Mouse (Mus musculus): ENCODE data around the gene Tcaf2. TPM values are rescaled to one million over a fixed set of nuclear protein-coding genes. Genes with fewer than 3 reads are reported as not detected.
A peak's percentile ranks its signal among the peaks of the same experiment; 100 is the strongest.

Tcaf2 gene
- polyA plus RNA-seq (2014; fragmentation: Nextera tagmentation; extraction: Ambion mirVana): 0.86 and 1.5 TPM in 2 replicates

GRCm38 (mm10) chr6:42644912-42645549, at the start of gene Tcaf2:
Gene Tcaf2 (minus strand): TSS chr6:42645254.
- no peaks in the 10 kb centered on the region for H3K9me3 ChIP-seq (ENCODE audit: control insufficient read depth, low read length)
- under 1% methylated on average over 23 of the region's 23 CpGs for WGBS
- no peaks in the 10 kb centered on the region for H3K27me3 ChIP-seq (ENCODE audit: control insufficient read depth, insufficient read depth, low read length)
- H3K27ac ChIP-seq: no peak within 1 kb of the TSS
- H3K4me3 ChIP-seq (replicated peaks; ENCODE audit: low read length): peak within 1 kb of the TSS; percentile 31
- peak within 1 kb of the TSS; percentile 58 for H3K4me2 ChIP-seq (replicated peaks)
- peak; percentile 82 for DNase-seq (ENCODE audit: low spot score)
- peak within 1 kb of the TSS; percentile 24 for H3K9ac ChIP-seq
- no peaks in the 10 kb centered on the region for H3K36me3 ChIP-seq (replicated peaks; ENCODE audit: control insufficient read depth, insufficient read depth)
- peak; percentile 97 for ATAC-seq (ENCODE audit: low FRiP score)
- H3K4me1 ChIP-seq (replicated peaks; ENCODE audit: control insufficient read depth, insufficient read depth, low read length): 0 out of 2 replicates have a peak, but pooled peaks cover 3% of the 10 kb centered on the region

- peak overlapping the region; percentile 97 for H3K27ac ChIP-seq
- H3K4me1 ChIP-seq (replicated peaks; ENCODE audit: control insufficient read depth, insufficient read depth, low read length): peaks cover 24% of the 10 kb centered on the region
- no peaks in the 10 kb centered on the region for H3K27me3 ChIP-seq (ENCODE audit: control insufficient read depth, insufficient read depth, low read length)
- WGBS: under 1% methylated on average over 32 of the region's 32 CpGs
- peaks cover 17% of the 10 kb centered on the region for H3K36me3 ChIP-seq (replicated peaks; ENCODE audit: control insufficient read depth, insufficient read depth)
- DNase-seq (ENCODE audit: low spot score): peak; percentile 84
- peak overlapping the region; percentile 62 for H3K4me3 ChIP-seq (replicated peaks; ENCODE audit: low read length)
- no peaks in the 10 kb centered on the region for H3K9me3 ChIP-seq (ENCODE audit: control insufficient read depth, low read length)
- peak overlapping the region; percentile 71 for H3K4me2 ChIP-seq (replicated peaks)
- H3K9ac ChIP-seq: peak overlapping the region; percentile 86
- ATAC-seq (ENCODE audit: low FRiP score): peak; percentile 93
These were observed 47.6 kb upstream of the Tcaf2 start for GRCm38 (mm10) chr6:42692517-42693190.

GRCm38 (mm10) chr6:42692154-42692516, 47.1 kb upstream of the Tcaf2 start:
- peaks cover 17% of the 10 kb centered on the region for H3K36me3 ChIP-seq (replicated peaks; ENCODE audit: control insufficient read depth, insufficient read depth)
- peak overlapping the region; percentile 86 for H3K9ac ChIP-seq
- H3K4me1 ChIP-seq (replicated peaks; ENCODE audit: control insufficient read depth, insufficient read depth, low read length): peaks cover 24% of the 10 kb centered on the region
- H3K4me3 ChIP-seq (replicated peaks; ENCODE audit: low read length): peak overlapping the region; percentile 62
- peak; percentile 80 for DNase-seq (ENCODE audit: low spot score)
- peak overlapping the region; percentile 71 for H3K4me2 ChIP-seq (replicated peaks)
- H3K27ac ChIP-seq: peak overlapping the region; percentile 97
- H3K27me3 ChIP-seq (ENCODE audit: control insufficient read depth, insufficient read depth, low read length): no peaks in the 10 kb centered on the region
- 0% methylated on average over 10 of the region's 10 CpGs for WGBS
- peak; percentile 90 for ATAC-seq (ENCODE audit: low FRiP score)
- no peaks in the 10 kb centered on the region for H3K9me3 ChIP-seq (ENCODE audit: control insufficient read depth, low read length)

GRCm38 (mm10) chr6:42689761-42690160, 44.7 kb upstream of the Tcaf2 start:
- Histone ChIP-seq H3K27ac (no peak overlapping the region), H3K4me2 (replicated peaks) (no peak overlapping the region), H3K9me3 (ENCODE audit: control insufficient read depth, low read length) (no peaks in the 10 kb centered on the region), H3K36me3 (replicated peaks; ENCODE audit: control insufficient read depth, insufficient read depth) (peaks cover 29% of the 10 kb centered on the region), H3K27me3 (ENCODE audit: control insufficient read depth, insufficient read depth, low read length) (no peaks in the 10 kb centered on the region), H3K4me1 (replicated peaks; ENCODE audit: control insufficient read depth, insufficient read depth, low read length) (peaks cover 24% of the 10 kb centered on the region), H3K9ac (no peak overlapping the region), H3K4me3 (replicated peaks; ENCODE audit: low read length) (no peak overlapping the region)
- ATAC-seq (ENCODE audit: low FRiP score) (no peak), DNase-seq (ENCODE audit: low spot score) (no peak)

GRCm38 (mm10) chr6:42687907-42688306, 42.9 kb upstream of the Tcaf2 start:
- no peak for DNase-seq (ENCODE audit: low spot score)
- Histone ChIP-seq H3K9me3 (ENCODE audit: control insufficient read depth, low read length) (no peaks in the 10 kb centered on the region), H3K4me3 (replicated peaks; ENCODE audit: low read length) (no peak overlapping the region), H3K27me3 (ENCODE audit: control insufficient read depth, insufficient read depth, low read length) (no peaks in the 10 kb centered on the region), H3K4me2 (replicated peaks) (no peak overlapping the region), H3K36me3 (replicated peaks; ENCODE audit: control insufficient read depth, insufficient read depth) (peaks cover 46% of the 10 kb centered on the region), H3K27ac (no peak overlapping the region), H3K4me1 (replicated peaks; ENCODE audit: control insufficient read depth, insufficient read depth, low read length) (peaks cover 18% of the 10 kb centered on the region), H3K9ac (no peak overlapping the region)
- ATAC-seq (ENCODE audit: low FRiP score): no peak
- WGBS: 91% methylated on average over 5 of the region's 5 CpGs

GRCm38 (mm10) chr6:42680077-42680476, 35.0 kb upstream of the Tcaf2 start:
- no peaks in the 10 kb centered on the region for H3K9me3 ChIP-seq (ENCODE audit: control insufficient read depth, low read length)
- H3K27ac ChIP-seq: no peak overlapping the region
- 86% methylated on average over 7 of the region's 7 CpGs for WGBS
- no peak for DNase-seq (ENCODE audit: low spot score)
- H3K36me3 ChIP-seq (replicated peaks; ENCODE audit: control insufficient read depth, insufficient read depth): peaks cover 89% of the 10 kb centered on the region
- H3K4me2 ChIP-seq (replicated peaks): no peak overlapping the region
- no peak overlapping the region for H3K9ac ChIP-seq
- no peaks in the 10 kb centered on the region for H3K4me1 ChIP-seq (replicated peaks; ENCODE audit: control insufficient read depth, insufficient read depth, low read length)
- no peaks in the 10 kb centered on the region for H3K27me3 ChIP-seq (ENCODE audit: control insufficient read depth, insufficient read depth, low read length)
- no peak overlapping the region for H3K4me3 ChIP-seq (replicated peaks; ENCODE audit: low read length)
- ATAC-seq (ENCODE audit: low FRiP score): no peak

- 99% methylated on average over 3 of the region's 3 CpGs for WGBS
- H3K9me3 ChIP-seq (ENCODE audit: control insufficient read depth, low read length): no peaks in the 10 kb centered on the region
- no peak overlapping the region for H3K4me2 ChIP-seq (replicated peaks)
- DNase-seq (ENCODE audit: low spot score) (no peak), ATAC-seq (ENCODE audit: low FRiP score) (no peak)
- no peaks in the 10 kb centered on the region for H3K4me1 ChIP-seq (replicated peaks; ENCODE audit: control insufficient read depth, insufficient read depth, low read length)
- H3K9ac ChIP-seq: no peak overlapping the region
- H3K4me3 ChIP-seq (replicated peaks; ENCODE audit: low read length): no peak overlapping the region
- H3K27ac ChIP-seq: no peak overlapping the region
- peaks cover 92% of the 10 kb centered on the region for H3K36me3 ChIP-seq (replicated peaks; ENCODE audit: control insufficient read depth, insufficient read depth)
- H3K27me3 ChIP-seq (ENCODE audit: control insufficient read depth, insufficient read depth, low read length): no peaks in the 10 kb centered on the region
These were observed 31.0 kb upstream of the Tcaf2 start for GRCm38 (mm10) chr6:42676011-42676410.

- Histone ChIP-seq H3K9ac (no peak overlapping the region), H3K9me3 (ENCODE audit: control insufficient read depth, low read length) (no peaks in the 10 kb centered on the region), H3K4me2 (replicated peaks) (no peak overlapping the region), H3K27ac (no peak overlapping the region), H3K36me3 (replicated peaks; ENCODE audit: control insufficient read depth, insufficient read depth) (peaks cover 76% of the 10 kb centered on the region), H3K4me3 (replicated peaks; ENCODE audit: low read length) (no peak overlapping the region), H3K4me1 (replicated peaks; ENCODE audit: control insufficient read depth, insufficient read depth, low read length) (no peaks in the 10 kb centered on the region), H3K27me3 (ENCODE audit: control insufficient read depth, insufficient read depth, low read length) (no peaks in the 10 kb centered on the region)
- no peak for DNase-seq (ENCODE audit: low spot score)
- WGBS: 88% methylated on average over 1 of the region's 1 CpGs
- no peak for ATAC-seq (ENCODE audit: low FRiP score)
These were observed 26.7 kb upstream of the Tcaf2 start for GRCm38 (mm10) chr6:42671767-42672166.

- Histone ChIP-seq H3K4me3 (replicated peaks; ENCODE audit: low read length) (no peak overlapping the region), H3K9ac (no peak overlapping the region), H3K4me2 (replicated peaks) (no peak overlapping the region), H3K9me3 (ENCODE audit: control insufficient read depth, low read length) (no peaks in the 10 kb centered on the region), H3K4me1 (replicated peaks; ENCODE audit: control insufficient read depth, insufficient read depth, low read length) (no peaks in the 10 kb centered on the region), H3K36me3 (replicated peaks; ENCODE audit: control insufficient read depth, insufficient read depth) (peaks cover 35% of the 10 kb centered on the region), H3K27ac (no peak overlapping the region), H3K27me3 (ENCODE audit: control insufficient read depth, insufficient read depth, low read length) (no peaks in the 10 kb centered on the region)
- 97% methylated on average over 2 of the region's 2 CpGs for WGBS
- no peak for DNase-seq (ENCODE audit: low spot score)
- ATAC-seq (ENCODE audit: low FRiP score): no peak
These were observed 22.7 kb upstream of the Tcaf2 start for GRCm38 (mm10) chr6:42667722-42668121.

Data from hindbrain, embryonic 14.5 days (tissue).